Mouse (Mus musculus): ENCODE data around the gene Gramd4. TPM values are rescaled to one million over a fixed set of nuclear protein-coding genes. Genes with fewer than 3 reads are reported as not detected.
"Not testable (repeated sequence)": the region's sequence is repeated elsewhere in the genome, so short reads cannot be mapped to it uniquely, and the experiment has no call there.

Gene Gramd4
- total and polyA plus RNA-seq, 2 experiments from 2014 or later, result 16.2 to 35.0 TPM

- TF ChIP-seq EP300 (IDR thresholded peaks at IDR 0.05; ENCODE audit: low read depth) (no peak), CTCF (IDR thresholded peaks at IDR 0.05; ENCODE audit: low read depth) (no peak)
- Histone ChIP-seq H3K4me2 (ENCODE audit: low read depth, low read length) (no peak overlapping the region), H3K36me3 (replicated peaks; ENCODE audit: control insufficient read depth, insufficient read depth, low read length) (no peaks in the 10 kb centered on the region), H3K9me3 (replicated peaks; ENCODE audit: control insufficient read depth, low read length) (no peaks in the 10 kb centered on the region), H3K27ac (ENCODE audit: low read depth) (peak overlapping the region; percentile 75), H3K9ac (replicated peaks; ENCODE audit: low read depth, low read length) (no peak overlapping the region), H3K4me1 (ENCODE audit: control insufficient read depth, insufficient read depth) (peaks cover 53% of the 10 kb centered on the region), H3K27me3 (ENCODE audit: control insufficient read depth, insufficient read depth, low read length) (no peaks in the 10 kb centered on the region), H3K4me3 (ENCODE audit: low read depth, low read length) (no peak overlapping the region)
- no peak for DNase-seq (ENCODE audit: low spot score)
- ATAC-seq (ENCODE audit: insufficient read depth, low read depth), result 0 out of 2 replicates have a peak, but pooled peaks have one; percentile 6
- WGBS, result 47% methylated on average over 22 of the region's 22 CpGs
These were observed 119.5 kb downstream of the Gramd4 start for GRCm38 (mm10) chr15:86176771-86177702.

GRCm38 (mm10) chr15:86177703-86178251 lies 120.3 kb downstream of the Gramd4 start:
- not testable (repeated sequence) for H3K4me3 ChIP-seq (ENCODE audit: low read depth, low read length); H3K36me3 ChIP-seq (replicated peaks; ENCODE audit: control insufficient read depth, insufficient read depth, low read length); H3K9ac ChIP-seq (replicated peaks; ENCODE audit: low read depth, low read length); H3K4me2 ChIP-seq (ENCODE audit: low read depth, low read length); DNase-seq (ENCODE audit: low spot score); H3K27me3 ChIP-seq (ENCODE audit: control insufficient read depth, insufficient read depth, low read length); H3K9me3 ChIP-seq (replicated peaks; ENCODE audit: control insufficient read depth, low read length)
- H3K4me1 ChIP-seq (ENCODE audit: control insufficient read depth, insufficient read depth), result peaks cover 51% of the 10 kb centered on the region
- WGBS, result 50% methylated on average over 2 of the region's 2 CpGs
- H3K27ac ChIP-seq (ENCODE audit: low read depth), result peak overlapping the region; percentile 75
- 0 out of 2 replicates have a peak, but pooled peaks have one; percentile 27 for ATAC-seq (ENCODE audit: insufficient read depth, low read depth)

- H3K9me3 ChIP-seq (replicated peaks; ENCODE audit: control insufficient read depth, low read length), result no peaks in the 10 kb centered on the region
- no peak for ATAC-seq (ENCODE audit: insufficient read depth, low read depth)
- H3K4me3 ChIP-seq (ENCODE audit: low read depth, low read length), result no peak overlapping the region
These were observed 121.1 kb downstream of the Gramd4 start for GRCm38 (mm10) chr15:86178594-86178993.

GRCm38 (mm10) chr15:86180427-86180826 lies 122.9 kb downstream of the Gramd4 start:
- H3K9ac ChIP-seq (replicated peaks; ENCODE audit: low read depth, low read length), result no peak overlapping the region
- DNase-seq (ENCODE audit: low spot score) (no peak), ATAC-seq (ENCODE audit: insufficient read depth, low read depth) (no peak)
- TF ChIP-seq EP300 (IDR thresholded peaks at IDR 0.05; ENCODE audit: low read depth) (no peak), CTCF (IDR thresholded peaks at IDR 0.05; ENCODE audit: low read depth) (no peak)
- no peaks in the 10 kb centered on the region for H3K36me3 ChIP-seq (replicated peaks; ENCODE audit: control insufficient read depth, insufficient read depth, low read length)
- no peak overlapping the region for H3K4me2 ChIP-seq (ENCODE audit: low read depth, low read length)
- no peak overlapping the region for H3K27ac ChIP-seq (ENCODE audit: low read depth)
- WGBS, result 74% methylated on average over 4 of the region's 4 CpGs
- no peaks in the 10 kb centered on the region for H3K27me3 ChIP-seq (ENCODE audit: control insufficient read depth, insufficient read depth, low read length)
- H3K4me1 ChIP-seq (ENCODE audit: control insufficient read depth, insufficient read depth), result peaks cover 41% of the 10 kb centered on the region
- H3K9me3 ChIP-seq (replicated peaks; ENCODE audit: control insufficient read depth, low read length), result no peaks in the 10 kb centered on the region
- H3K4me3 ChIP-seq (ENCODE audit: low read depth, low read length), result no peak overlapping the region

More at GRCm38 (mm10) chr15:86178594-86178993, 121.1 kb downstream of the Gramd4 start:
- H3K4me2 ChIP-seq (ENCODE audit: low read depth, low read length), result no peak overlapping the region
- no peaks in the 10 kb centered on the region for H3K36me3 ChIP-seq (replicated peaks; ENCODE audit: control insufficient read depth, insufficient read depth, low read length)
- no peak overlapping the region for H3K27ac ChIP-seq (ENCODE audit: low read depth)
- H3K27me3 ChIP-seq (ENCODE audit: control insufficient read depth, insufficient read depth, low read length), result no peaks in the 10 kb centered on the region
- TF ChIP-seq CTCF (IDR thresholded peaks at IDR 0.05; ENCODE audit: low read depth) (no peak), EP300 (IDR thresholded peaks at IDR 0.05; ENCODE audit: low read depth) (no peak)
- no peak for DNase-seq (ENCODE audit: low spot score)
- WGBS, result 89% methylated on average over 6 of the region's 6 CpGs
- H3K9ac ChIP-seq (replicated peaks; ENCODE audit: low read depth, low read length), result no peak overlapping the region
- peaks cover 44% of the 10 kb centered on the region for H3K4me1 ChIP-seq (ENCODE audit: control insufficient read depth, insufficient read depth)

- not testable (repeated sequence) for H3K4me2 ChIP-seq (ENCODE audit: low read depth, low read length); H3K9ac ChIP-seq (replicated peaks; ENCODE audit: low read depth, low read length); H3K9me3 ChIP-seq (replicated peaks; ENCODE audit: control insufficient read depth, low read length); H3K4me3 ChIP-seq (ENCODE audit: low read depth, low read length); DNase-seq (ENCODE audit: low spot score); H3K27me3 ChIP-seq (ENCODE audit: control insufficient read depth, insufficient read depth, low read length); ATAC-seq (ENCODE audit: insufficient read depth, low read depth); H3K36me3 ChIP-seq (replicated peaks; ENCODE audit: control insufficient read depth, insufficient read depth, low read length)
- peaks cover 40% of the 10 kb centered on the region for H3K4me1 ChIP-seq (ENCODE audit: control insufficient read depth, insufficient read depth)
- WGBS, result 88% methylated on average over 3 of the region's 3 CpGs
- H3K27ac ChIP-seq (ENCODE audit: low read depth), result peak overlapping the region; percentile 78
These were observed 123.8 kb downstream of the Gramd4 start for GRCm38 (mm10) chr15:86181321-86181720.

Measured in heart, postnatal 0 days (tissue).